Mouse (Mus musculus) CH12F3 (cell line): ENCODE data around the gene Olfr1047.
"Not testable (repeated sequence)": the region's sequence is repeated elsewhere in the genome, so short reads cannot be mapped to it uniquely, and the experiment has no call there.

Source experiments
- in situ Hi-C: fragments of 300-500 bp; cut with MboI; formaldehyde crosslinking; loops from 2 replicates; pipeline ENCODE4 v1.14.3; 2020; ENCODE audit warnings: low sequenced_read_pairs

Olfr1047 gene

DNA sequence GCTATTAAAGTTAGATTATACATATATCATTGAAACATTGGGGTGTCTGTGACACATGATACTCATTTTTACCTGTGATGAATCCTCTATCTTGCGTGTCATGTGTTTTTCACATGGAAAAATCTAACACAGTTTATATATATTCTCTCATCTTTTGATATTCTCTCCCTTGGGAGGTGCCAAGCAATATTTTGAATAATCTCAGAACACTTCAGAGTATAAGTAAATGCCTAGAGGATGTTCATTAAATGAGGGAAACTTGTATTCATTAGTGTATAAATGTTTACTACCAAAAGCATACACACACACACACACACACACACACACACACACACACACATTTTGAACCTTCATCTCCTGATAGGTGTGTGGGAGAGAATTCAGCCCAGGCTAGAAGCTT lies at the start of gene Olfr1047:
Gene Olfr1047 (minus strand): TSS at position 101 of the 400 bp plus-strand sequence.
- in situ Hi-C loops = no loop called here

DNA sequence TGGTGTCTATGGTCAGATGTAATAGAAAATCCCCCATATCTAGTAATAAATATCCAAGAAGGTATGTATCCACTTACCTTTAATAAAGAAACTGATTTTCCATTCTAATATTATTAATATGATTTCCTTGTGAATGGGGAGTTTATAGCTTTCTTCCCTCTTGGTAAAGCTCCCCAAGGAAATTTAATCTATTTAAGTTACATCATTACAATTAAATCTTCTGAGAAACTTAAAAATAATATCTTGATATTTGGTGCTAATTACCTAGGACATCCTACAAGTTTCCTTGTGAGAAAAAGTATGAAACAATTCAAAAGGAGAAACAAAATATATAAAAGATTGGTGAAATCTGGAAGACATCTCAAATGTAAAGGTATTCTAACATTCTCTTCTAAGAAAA lies 47.8 kb upstream of the Olfr1047 start, which contains the start of gene Olfr1051:
Gene Olfr1051 (minus strand): TSS at position 101 of the 400 bp plus-strand sequence.
- in situ Hi-C loops = not testable (repeated sequence)

DNA sequence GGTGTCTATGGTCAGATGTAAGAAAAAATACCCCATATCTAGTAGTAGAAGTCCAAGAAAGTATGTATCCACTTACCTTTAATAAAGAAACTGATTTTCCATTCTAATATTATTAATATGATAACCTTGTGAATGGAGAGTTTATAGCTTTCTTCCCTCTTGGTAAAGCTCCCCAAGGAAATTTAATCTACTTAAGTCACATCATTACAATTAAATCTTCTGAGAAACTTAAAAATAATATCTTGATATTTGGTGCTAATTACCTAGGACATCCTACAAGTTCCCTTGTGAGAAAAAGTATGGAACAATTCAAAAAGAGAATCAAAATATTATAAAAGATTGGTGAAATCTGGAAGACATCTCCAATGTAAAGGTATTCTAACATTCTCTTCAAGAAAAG lies 27.0 kb upstream of the Olfr1047 start, which contains the start of gene Olfr1049:
Gene Olfr1049 (minus strand): TSS at position 101 of the 400 bp plus-strand sequence.
- in situ Hi-C loops = not testable (repeated sequence)

DNA sequence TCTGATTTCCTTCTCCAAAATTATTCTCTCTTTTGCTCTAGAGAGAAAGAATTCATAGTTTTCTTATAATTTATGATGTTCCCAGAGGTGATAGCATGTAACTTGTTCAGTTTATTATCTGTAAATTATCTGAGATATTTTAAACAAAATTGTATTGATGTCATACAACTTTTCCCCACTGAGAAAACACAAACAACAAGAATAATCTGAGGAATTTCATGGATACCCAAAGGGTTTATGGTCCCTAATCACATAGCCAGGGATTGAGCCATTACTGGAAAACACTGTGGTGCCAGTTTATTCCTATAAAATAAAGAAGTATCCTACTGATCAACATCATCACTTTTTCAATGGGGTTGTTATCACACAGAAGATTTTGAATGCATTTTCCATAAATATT lies 9.0 kb upstream of the Olfr1047 start, which contains the start of gene Olfr1048:
Gene Olfr1048 (minus strand): TSS at position 101 of the 400 bp plus-strand sequence.
- in situ Hi-C loops = no loop called here

DNA sequence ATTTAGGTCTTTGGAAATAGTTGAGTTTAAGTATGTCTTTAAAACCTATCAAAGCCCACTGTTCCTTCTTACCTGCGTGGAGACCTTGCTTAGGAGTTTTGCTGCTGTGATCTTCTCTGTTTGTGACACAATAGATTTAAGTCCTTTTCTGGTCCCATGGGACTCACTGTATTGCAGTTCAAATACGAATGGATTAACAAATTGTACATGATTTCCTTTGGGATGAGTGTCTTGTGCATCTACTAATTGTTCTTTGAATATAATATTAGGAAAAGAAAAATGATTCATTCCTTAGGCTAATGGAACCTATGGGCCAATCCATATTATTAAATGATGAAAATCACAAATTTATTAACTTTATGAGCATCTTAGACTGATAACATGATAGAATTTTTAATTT lies 12.0 kb downstream of the Olfr1047 start, which contains the start of gene Olfr1046:
Gene Olfr1046 (minus strand): TSS at position 101 of the 400 bp plus-strand sequence.
- in situ Hi-C loops = no loop called here

DNA sequence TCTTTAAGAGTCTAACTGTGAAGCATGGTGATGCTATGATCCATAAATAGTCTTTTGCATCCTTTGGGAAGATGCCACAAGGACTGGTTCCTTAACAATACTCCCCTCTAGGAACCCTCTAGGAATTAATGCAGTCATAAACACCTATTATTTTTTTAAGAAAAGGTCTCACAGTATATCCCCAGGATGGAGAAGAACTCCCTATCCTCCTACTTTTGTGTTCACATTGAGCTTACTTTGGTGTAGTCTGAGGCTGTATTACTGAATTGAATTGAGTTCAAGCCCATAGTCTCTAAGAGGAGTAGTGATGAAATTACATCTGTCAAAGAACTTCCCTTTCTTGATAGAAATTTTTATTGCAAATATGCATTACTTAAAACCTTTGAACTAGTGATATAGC lies 28.3 kb downstream of the Olfr1047 start, which contains the start of gene Olfr1045:
Gene Olfr1045 (minus strand): TSS at position 101 of the 400 bp plus-strand sequence.
- in situ Hi-C loops = no loop called here

DNA sequence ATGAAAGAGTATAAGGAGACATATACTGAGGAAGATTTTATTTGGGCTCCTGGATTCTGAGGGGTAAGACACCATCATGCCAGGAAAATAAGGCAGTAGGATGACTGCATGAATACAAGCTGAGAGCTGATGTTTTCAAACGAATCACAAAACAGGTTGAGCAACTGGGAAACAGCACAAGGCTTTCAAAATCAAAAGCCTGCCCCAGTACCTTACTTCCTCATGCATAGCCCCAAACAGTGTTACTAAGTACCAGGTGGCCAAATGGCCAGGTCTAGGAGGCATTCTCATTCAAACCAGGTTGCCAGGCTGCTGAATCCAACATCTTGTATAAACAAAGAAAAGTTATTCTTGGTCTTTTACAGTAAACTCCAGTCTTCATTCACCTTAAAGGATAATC lies 35.3 kb downstream of the Olfr1047 start:
- in situ Hi-C loops = no loop called here

DNA sequence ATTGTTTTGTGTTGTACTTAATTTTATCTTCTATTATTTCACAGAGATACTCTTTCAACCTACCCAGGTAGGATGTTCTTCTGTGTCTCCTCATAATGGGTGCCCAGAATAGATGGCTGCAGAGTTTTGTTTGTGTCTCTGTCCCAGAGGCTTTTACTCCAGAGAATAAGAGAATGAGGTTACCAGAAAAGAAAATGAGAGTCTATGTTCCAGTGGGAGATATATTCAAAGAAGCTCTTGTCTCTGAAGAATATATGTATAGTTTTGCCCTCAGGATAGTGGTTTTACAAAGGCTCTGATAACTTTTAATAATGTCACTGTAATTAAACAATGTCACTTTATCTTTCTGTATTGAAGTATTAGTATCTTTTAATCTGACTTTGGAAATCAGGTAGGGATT lies 45.6 kb downstream of the Olfr1047 start, which contains the start of gene Olfr52:
Gene Olfr52 (minus strand): TSS at position 101 of the 400 bp plus-strand sequence.
- in situ Hi-C loops = no loop called here

DNA sequence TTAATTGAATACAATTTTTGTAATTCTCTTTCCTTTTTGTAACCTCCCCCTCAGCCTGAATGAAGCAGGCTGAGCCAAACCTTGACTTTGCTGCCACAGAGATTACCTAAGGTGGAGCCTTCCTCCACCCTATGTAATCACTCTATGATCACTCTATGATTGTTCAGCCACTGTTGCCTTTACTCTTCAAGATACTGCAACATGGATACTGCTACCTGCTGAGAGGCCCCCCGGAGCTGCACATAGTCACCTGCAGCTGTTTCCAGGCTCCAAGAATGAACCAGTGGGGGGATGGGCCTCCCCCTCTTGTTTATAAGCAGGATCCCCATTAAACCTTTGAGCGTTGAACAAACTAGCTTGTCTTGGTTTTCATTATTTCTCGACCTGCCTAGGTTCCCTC lies 51.3 kb downstream of the Olfr1047 start:
- in situ Hi-C loops = no loop called here

DNA sequence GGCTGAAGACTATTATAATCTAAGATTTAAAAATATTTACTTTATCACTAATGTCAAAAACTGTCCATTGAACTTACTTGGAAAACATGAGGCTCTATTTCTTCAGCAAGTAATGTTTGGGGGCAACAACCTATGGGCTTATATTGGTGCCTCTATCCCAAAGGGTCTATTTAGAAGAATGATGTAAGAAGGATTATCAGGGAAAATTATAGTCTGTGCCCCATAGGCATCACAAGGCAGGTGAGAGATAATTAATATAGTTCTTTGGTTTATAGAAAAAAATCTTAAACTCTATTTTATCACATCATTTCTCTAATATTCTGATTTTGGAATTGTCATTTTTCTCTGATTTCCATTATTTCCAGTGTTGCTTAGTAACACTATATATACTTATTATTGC lies 53.5 kb downstream of the Olfr1047 start, which contains the start of gene Olfr1044:
Gene Olfr1044 (minus strand): TSS at position 101 of the 400 bp plus-strand sequence.
- in situ Hi-C loops = no loop called here
